Mouse (Mus musculus): ENCODE measurements around the gene Cyp2j8.
"Not testable (repeated sequence)": the region's sequence is repeated elsewhere in the genome, so short reads cannot be mapped to it uniquely, and the experiment has no call there.

The Cyp2j8 gene

GRCm38 (mm10) chr4:96507286-96507685 lies at the start of gene Cyp2j8:
TSS of gene Cyp2j8 (minus strand) at chr4:96507386.
- no peak for DNase-seq (ENCODE audit: low spot score)

GRCm38 (mm10) chr4:96553133-96553819 lies 46.1 kb upstream of the Cyp2j8 start, which contains the start of gene Cyp2j6:
TSS of gene Cyp2j6 (minus strand) at chr4:96553661.
- DNase-seq (ENCODE audit: low spot score): no peak

GRCm38 (mm10) chr4:96551619-96552018 lies 44.4 kb upstream of the Cyp2j8 start:
- no peak for DNase-seq (ENCODE audit: low spot score)

- DNase-seq (ENCODE audit: low spot score): no peak
Observed at GRCm38 (mm10) chr4:96545976-96546375, 38.8 kb upstream of the Cyp2j8 start.

GRCm38 (mm10) chr4:96525772-96526171 lies 18.6 kb upstream of the Cyp2j8 start:
- DNase-seq (ENCODE audit: low spot score): no peak

GRCm38 (mm10) chr4:96522256-96522655 lies 15.1 kb upstream of the Cyp2j8 start:
- DNase-seq (ENCODE audit: low spot score): no peak

GRCm38 (mm10) chr4:96510083-96510482 lies 2.9 kb upstream of the Cyp2j8 start:
- DNase-seq (ENCODE audit: low spot score): no peak

GRCm38 (mm10) chr4:96463311-96464060 lies 43.7 kb downstream of the Cyp2j8 start:
- not testable (repeated sequence) for DNase-seq (ENCODE audit: low spot score)
